Mouse (Mus musculus): ENCODE results near the gene Slc15a2. TPM values are rescaled to one million over a fixed set of nuclear protein-coding genes. Genes with fewer than 3 reads are reported as not detected.

Slc15a2 gene
- polyA plus RNA-seq, 2 experiments, result 1.5 to 2.8 TPM

DNA sequence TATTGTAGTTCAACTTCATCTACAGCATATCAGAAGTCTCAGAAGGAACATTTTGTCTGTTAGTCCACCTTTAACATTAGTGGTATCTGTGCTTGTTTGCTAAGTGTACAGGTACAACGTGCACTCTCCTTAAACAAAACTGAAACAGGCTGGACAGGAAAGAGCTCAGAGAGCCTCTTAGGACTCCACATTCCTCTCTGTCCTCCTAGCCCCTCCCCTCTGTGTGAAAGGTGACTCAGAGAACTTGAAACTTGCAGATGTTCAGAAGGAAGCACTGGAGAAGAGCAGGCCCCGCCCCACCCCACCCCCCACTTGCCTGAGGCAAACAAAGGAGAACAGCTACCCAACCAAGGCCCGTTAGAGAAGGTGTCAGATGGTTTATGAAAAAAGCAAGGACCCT lies 36.7 kb upstream of the Slc15a2 start:
- Histone ChIP-seq H3K4me1 (replicated peaks; ENCODE audit: control insufficient read depth in 2 of 2, insufficient read depth in 2 of 2, low read length in 1 of 2) (peaks cover 2 to 3% of the 10 kb centered on the region in 2 experiments; a peak in 1 of 4 replicates), H3K4me2 (ENCODE audit: low read depth) (no peak overlapping the region), H3K27me3 (ENCODE audit: control insufficient read depth, insufficient read depth, low read length) (no peaks in the 10 kb centered on the region; the same call in 1 of the 2 replicates), H3K27ac (no peak overlapping the region), H3K36me3 (replicated peaks; ENCODE audit: control insufficient read depth, insufficient read depth, low read depth) (no peaks in the 10 kb centered on the region), H3K4me3 (ENCODE audit: insufficient read depth in 1 of 2, low read depth in 2 of 2, low read length in 2 of 2) (no peak overlapping the region), H3K9me3 (ENCODE audit: control insufficient read depth, low read length) (no peaks in the 10 kb centered on the region), H3K9ac (replicated peaks) (no peak overlapping the region)
- ATAC-seq (ENCODE audit: insufficient read depth), result 0 out of 2 replicates have a peak, but pooled peaks have one; percentile 26
- TF ChIP-seq EP300 (IDR thresholded peaks at IDR 0.05; ENCODE audit: low read depth) (no peak), CTCF (IDR thresholded peaks at IDR 0.05; ENCODE audit: low read depth) (no peak)
- DNase-seq (ENCODE audit: low read depth in 3 of 3, low spot score in 3 of 3), result peak in 2 of 3 experiments; percentile 7 to 27
- WGBS (ENCODE audit: insufficient replicate concordance), result 6% methylated on average over 3 of the region's 3 CpGs

DNA sequence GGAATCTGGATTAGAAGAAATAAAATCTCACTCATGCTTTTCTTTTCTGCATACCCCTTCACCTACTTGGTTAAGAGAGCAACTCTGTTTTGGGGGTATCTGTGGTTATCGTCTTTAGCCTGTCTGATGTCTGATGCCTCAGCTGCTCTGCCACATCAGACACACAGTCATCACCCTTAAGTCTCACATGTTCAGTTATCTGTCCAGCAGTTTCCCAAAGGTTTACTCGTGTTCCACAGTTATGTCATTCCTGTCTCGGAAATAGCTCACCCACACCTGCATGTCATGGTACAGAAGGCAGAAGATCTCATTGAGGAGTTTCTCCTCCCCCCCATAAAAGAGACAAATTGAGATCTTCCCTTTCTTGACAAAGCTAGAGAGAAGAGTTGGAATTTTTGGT lies 36.0 kb upstream of the Slc15a2 start:
- no peaks in the 10 kb centered on the region; the same call in 1 of the 2 replicates for H3K27me3 ChIP-seq (ENCODE audit: control insufficient read depth, insufficient read depth, low read length)
- H3K4me1 ChIP-seq (replicated peaks; ENCODE audit: control insufficient read depth in 2 of 2, insufficient read depth in 2 of 2, low read length in 1 of 2), result peaks cover 2 to 3% of the 10 kb centered on the region in 2 experiments; a peak in 1 of 4 replicates
- H3K4me2 ChIP-seq (ENCODE audit: low read depth), result no peak overlapping the region
- TF ChIP-seq CTCF (IDR thresholded peaks at IDR 0.05; ENCODE audit: low read depth) (no peak), EP300 (IDR thresholded peaks at IDR 0.05; ENCODE audit: low read depth) (no peak)
- ATAC-seq (ENCODE audit: insufficient read depth) (no peak), DNase-seq (ENCODE audit: low read depth in 3 of 3, low spot score in 3 of 3) (no peak)
- H3K4me3 ChIP-seq (ENCODE audit: insufficient read depth in 1 of 2, low read depth in 2 of 2, low read length in 2 of 2), result no peak overlapping the region
- WGBS (ENCODE audit: insufficient replicate concordance), result 52% methylated on average over 3 of the region's 3 CpGs
- no peak overlapping the region for H3K9ac ChIP-seq (replicated peaks)
- no peaks in the 10 kb centered on the region for H3K36me3 ChIP-seq (replicated peaks; ENCODE audit: control insufficient read depth, insufficient read depth, low read depth)
- no peaks in the 10 kb centered on the region for H3K9me3 ChIP-seq (ENCODE audit: control insufficient read depth, low read length)
- H3K27ac ChIP-seq, result no peak overlapping the region

DNA sequence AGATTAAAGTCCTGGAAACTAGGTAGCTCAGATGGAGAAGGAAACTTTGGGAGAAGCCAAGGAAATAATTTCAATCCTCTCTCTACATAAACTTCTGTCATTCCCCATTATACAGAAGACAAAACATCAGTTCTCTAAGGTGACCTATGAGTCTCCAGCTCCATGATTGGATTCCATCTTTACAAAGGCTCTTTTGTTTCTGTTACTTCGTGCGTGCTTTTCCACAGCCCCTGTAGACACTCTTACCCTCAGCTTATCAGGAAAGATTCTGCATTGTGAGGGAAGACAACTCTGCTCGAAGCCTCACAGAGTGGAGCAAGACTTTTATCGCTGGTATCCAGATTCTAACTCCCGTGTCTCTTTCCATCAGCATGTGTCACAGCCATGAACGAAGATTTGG lies 35.3 kb upstream of the Slc15a2 start:
- H3K27me3 ChIP-seq (ENCODE audit: control insufficient read depth, insufficient read depth, low read length), result no peaks in the 10 kb centered on the region; the same call in 1 of the 2 replicates
- WGBS (ENCODE audit: insufficient replicate concordance), result 59% methylated on average over 6 of the region's 6 CpGs
- no peak overlapping the region for H3K4me3 ChIP-seq (ENCODE audit: insufficient read depth in 1 of 2, low read depth in 2 of 2, low read length in 2 of 2)
- ATAC-seq (ENCODE audit: insufficient read depth) (no peak), DNase-seq (ENCODE audit: low read depth in 3 of 3, low spot score in 3 of 3) (no peak)
- H3K27ac ChIP-seq, result no peak overlapping the region
- no peak overlapping the region for H3K4me2 ChIP-seq (ENCODE audit: low read depth)
- H3K9ac ChIP-seq (replicated peaks), result no peak overlapping the region
- peaks cover 2 to 3% of the 10 kb centered on the region in 2 experiments; a peak in 1 of 4 replicates for H3K4me1 ChIP-seq (replicated peaks; ENCODE audit: control insufficient read depth in 2 of 2, insufficient read depth in 2 of 2, low read length in 1 of 2)
- no peak for TF ChIP-seq EP300 (IDR thresholded peaks at IDR 0.05; ENCODE audit: low read depth)
- no peak for TF ChIP-seq CTCF (IDR thresholded peaks at IDR 0.05; ENCODE audit: low read depth)
- H3K36me3 ChIP-seq (replicated peaks; ENCODE audit: control insufficient read depth, insufficient read depth, low read depth), result no peaks in the 10 kb centered on the region
- H3K9me3 ChIP-seq (ENCODE audit: control insufficient read depth, low read length), result no peaks in the 10 kb centered on the region

DNA sequence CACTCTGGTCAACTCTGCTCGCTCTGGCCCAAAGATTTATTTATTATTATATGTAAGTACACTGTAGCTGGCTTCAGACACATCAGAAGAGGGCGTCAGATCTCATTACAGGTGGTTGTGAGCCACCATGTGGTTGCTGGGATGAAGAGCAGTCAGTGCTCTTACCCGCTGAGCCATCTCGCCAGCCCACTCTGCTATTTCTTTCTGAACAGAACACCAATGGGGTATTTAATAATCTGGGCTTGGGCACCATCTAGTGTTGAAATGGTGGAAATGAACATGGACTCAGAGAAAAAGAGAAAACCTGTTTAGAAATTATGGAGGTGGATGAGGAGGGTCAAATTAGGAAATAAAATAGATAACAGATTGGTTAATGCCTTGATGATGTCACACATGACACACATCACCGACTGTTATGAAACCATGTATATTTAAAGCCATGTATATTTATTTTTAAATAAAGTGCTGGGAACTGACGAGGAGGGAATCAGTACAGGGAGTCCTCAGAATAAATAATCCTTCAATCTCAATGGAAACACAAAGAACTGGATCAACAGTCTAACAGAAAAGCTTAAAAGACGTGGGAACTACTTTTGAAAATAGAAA lies 32.7 kb upstream of the Slc15a2 start:
- peak; percentile 31 to 53 (median 44) for DNase-seq (ENCODE audit: low read depth in 3 of 3, low spot score in 3 of 3)
- no peak overlapping the region for H3K27ac ChIP-seq
- peaks cover 2 to 3% of the 10 kb centered on the region in 2 experiments; a peak in 2 of 4 replicates for H3K4me1 ChIP-seq (replicated peaks; ENCODE audit: control insufficient read depth in 2 of 2, insufficient read depth in 2 of 2, low read length in 1 of 2)
- no peaks in the 10 kb centered on the region for H3K36me3 ChIP-seq (replicated peaks; ENCODE audit: control insufficient read depth, insufficient read depth, low read depth)
- peak; percentile 59 for ATAC-seq (ENCODE audit: insufficient read depth)
- no peak overlapping the region for H3K4me2 ChIP-seq (ENCODE audit: low read depth)
- WGBS (ENCODE audit: insufficient replicate concordance), result 19% methylated on average over 7 of the region's 7 CpGs
- H3K4me3 ChIP-seq (ENCODE audit: insufficient read depth in 1 of 2, low read depth in 2 of 2, low read length in 2 of 2), result no peak overlapping the region
- no peak overlapping the region for H3K9ac ChIP-seq (replicated peaks)
- H3K9me3 ChIP-seq (ENCODE audit: control insufficient read depth, low read length), result no peaks in the 10 kb centered on the region
- no peaks in the 10 kb centered on the region for H3K27me3 ChIP-seq (ENCODE audit: control insufficient read depth, insufficient read depth, low read length)
- TF ChIP-seq CTCF (IDR thresholded peaks at IDR 0.05; ENCODE audit: low read depth) (peak; percentile 65), EP300 (IDR thresholded peaks at IDR 0.05; ENCODE audit: low read depth) (no peak)

DNA sequence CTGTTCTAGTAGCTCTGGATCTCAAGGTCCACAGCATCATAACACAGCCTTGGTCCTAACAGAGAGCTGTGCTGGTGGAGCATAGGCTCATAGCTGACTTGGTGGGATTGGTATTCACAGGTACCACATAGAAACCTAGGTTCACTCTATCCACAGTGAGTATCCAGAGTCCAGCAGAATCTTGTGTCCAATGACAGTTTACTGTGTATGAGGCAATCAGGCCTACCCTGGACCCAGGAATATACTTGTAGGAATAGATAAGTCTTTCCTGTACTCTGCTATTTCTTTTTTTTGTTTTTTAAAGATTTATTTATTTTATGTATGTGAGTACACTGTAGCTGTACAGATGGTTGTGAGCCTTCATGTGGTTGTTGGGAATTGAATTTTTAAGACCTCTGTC lies 32.2 kb upstream of the Slc15a2 start:
- no peak for DNase-seq (ENCODE audit: low read depth in 3 of 3, low spot score in 3 of 3)
- no peak overlapping the region for H3K4me3 ChIP-seq (ENCODE audit: insufficient read depth in 1 of 2, low read depth in 2 of 2, low read length in 2 of 2)
- no peaks in the 10 kb centered on the region for H3K36me3 ChIP-seq (replicated peaks; ENCODE audit: control insufficient read depth, insufficient read depth, low read depth)
- H3K9me3 ChIP-seq (ENCODE audit: control insufficient read depth, low read length), result no peaks in the 10 kb centered on the region
- no peak overlapping the region for H3K4me2 ChIP-seq (ENCODE audit: low read depth)
- ATAC-seq (ENCODE audit: insufficient read depth), result no peak
- no peaks in the 10 kb centered on the region for H3K27me3 ChIP-seq (ENCODE audit: control insufficient read depth, insufficient read depth, low read length)
- peaks cover 2 to 3% of the 10 kb centered on the region in 2 experiments; a peak in 2 of 4 replicates for H3K4me1 ChIP-seq (replicated peaks; ENCODE audit: control insufficient read depth in 2 of 2, insufficient read depth in 2 of 2, low read length in 1 of 2)
- H3K9ac ChIP-seq (replicated peaks), result no peak overlapping the region
- no peak for TF ChIP-seq CTCF (IDR thresholded peaks at IDR 0.05; ENCODE audit: low read depth)
- TF ChIP-seq EP300 (IDR thresholded peaks at IDR 0.05; ENCODE audit: low read depth), result no peak
- no peak overlapping the region for H3K27ac ChIP-seq
